Mouse (Mus musculus) heart, adult 2 months (tissue): ENCODE measurements around the gene Aste1.

Source experiments
- CTCF ChIP-seq: fragments of 200-600 bp; IDR thresholded peaks from 2 replicates; pipeline ENCODE4 v1.8.1; 2022; ENCODE audit warnings: antibody characterized with exemption, mild to moderate bottlenecking, moderate library complexity
- EP300 ChIP-seq: fragments of 200-500 bp; IDR thresholded peaks from 2 replicates; pipeline ENCODE4 v1.6.1; 2011; ENCODE audit warnings: low read depth, low read length, control low read depth; ENCODE audit not compliant: insufficient read depth
- POLR2A ChIP-seq: fragments of 200-500 bp; IDR thresholded peaks from 2 replicates; pipeline ENCODE4 v1.6.1; 2011; ENCODE audit warnings: mild to moderate bottlenecking, low read depth, low read length, control low read depth; ENCODE audit not compliant: insufficient read depth

DNA sequence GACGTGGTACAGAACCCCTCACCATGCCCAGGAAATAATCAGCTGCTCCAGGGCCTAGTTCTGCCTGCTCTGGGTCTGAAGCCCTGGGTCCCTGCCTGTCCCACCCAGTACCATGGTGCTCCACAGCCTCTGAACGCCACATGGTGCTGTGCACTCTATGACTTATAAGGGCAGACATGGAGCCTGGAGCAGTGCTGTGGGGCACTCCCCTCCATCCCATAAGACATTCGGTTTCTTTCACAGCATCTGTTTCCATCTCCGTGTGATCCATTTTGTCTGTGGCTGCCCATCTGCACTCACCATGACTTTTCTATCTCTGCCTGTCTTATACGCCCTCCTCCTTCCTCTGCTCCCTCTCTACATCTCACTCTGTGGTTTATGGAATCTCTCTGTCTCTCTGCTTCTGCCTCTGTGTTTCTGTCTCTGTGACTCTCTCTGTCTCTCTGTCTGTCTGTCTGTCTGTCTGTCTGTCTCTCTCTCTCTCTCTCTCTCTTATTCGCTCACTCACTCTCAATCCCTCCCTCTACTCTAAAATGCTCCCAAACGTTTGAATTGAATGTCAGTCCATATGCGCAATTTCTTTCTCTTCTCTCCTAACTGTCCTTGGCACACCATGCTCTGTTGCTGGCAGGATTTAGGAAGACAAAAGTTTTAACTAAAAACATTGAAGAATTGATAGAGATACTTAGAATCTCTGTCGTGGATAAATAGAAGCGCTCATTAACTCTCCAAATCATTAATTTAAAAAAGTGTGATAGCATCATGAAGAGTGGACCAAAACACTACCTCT, 46.8 kb upstream of the Aste1 start:
- TF ChIP-seq POLR2A: no peak
- no peak for TF ChIP-seq EP300
- TF ChIP-seq CTCF: no peak
